Mouse (Mus musculus): Measurements from ENCODE around the gene Enpep.

- TF ChIP-seq CTCF (IDR thresholded peaks at IDR 0.05; ENCODE audit: control insufficient read depth, insufficient read depth, low read length) = no peak
- TF ChIP-seq POLR2A (IDR thresholded peaks at IDR 0.05; ENCODE audit: borderline replicate concordance, control insufficient read depth, low read depth, low read length) = no peak
These were observed 20.6 kb downstream of the Enpep start for GRCm38 (mm10) chr3:129311951-129312350.
